Mouse (Mus musculus) kidney, postnatal 0 days (tissue): ENCODE data around the gene Gm5294. TPM values are rescaled to one million over a fixed set of nuclear protein-coding genes. Genes with fewer than 3 reads are reported as not detected.

Source experiments
- ATAC-seq: fragments of 200-750 bp; cut with Nextera tagmentation; replicated peaks from 2 replicates; pipeline ENCODE4 v1.8.0; 2017; ENCODE audit warnings: low read depth, moderate number of reproducible peaks, moderate TSS enrichment, moderate library complexity; ENCODE audit not compliant: low FRiP score
- DNase-seq: peaks from one replicate; pipeline ENCODE4 v3.0.0-alpha.2; 2016; ENCODE audit warnings: low spot score
- H3K27ac ChIP-seq: fragments of 300-500 bp; sonication (generic); 2 replicates; pipeline ENCODE4 v1.5.1; 2014; ENCODE audit warnings: mild to moderate bottlenecking
- H3K27me3 ChIP-seq: fragments of 300-500 bp; sonication (generic); 2 replicates; pipeline ENCODE4 v1.6.1; 2014; ENCODE audit warnings: low read length, mixed read lengths; ENCODE audit not compliant: insufficient read depth
- H3K36me3 ChIP-seq: fragments of 300-500 bp; sonication (generic); 2 replicates; pipeline ENCODE4 v1.6.1; 2014; ENCODE audit warnings: low read length, mixed read lengths; ENCODE audit not compliant: insufficient read depth
- H3K4me1 ChIP-seq: fragments of 300-500 bp; sonication (generic); replicated peaks from 2 replicates; pipeline ENCODE4 v1.6.1; 2014; ENCODE audit warnings: antibody characterized with exemption, low read length, mixed read lengths; ENCODE audit not compliant: insufficient read depth
- H3K4me2 ChIP-seq: fragments of 300-500 bp; sonication (generic); 2 replicates; pipeline ENCODE4 v1.6.1; 2014; ENCODE audit warnings: mild to moderate bottlenecking, low read length, moderate library complexity, mixed read lengths
- H3K4me3 ChIP-seq: fragments of 300-500 bp; sonication (generic); replicated peaks from 2 replicates; pipeline ENCODE4 v1.5.1; 2014; ENCODE audit warnings: low read depth, low read length
- H3K9ac ChIP-seq: fragments of 300-500 bp; sonication (generic); 2 replicates; pipeline ENCODE4 v1.6.1; 2014; ENCODE audit warnings: low read depth, low read length
- H3K9me3 ChIP-seq: fragments of 300-500 bp; sonication (generic); replicated peaks from 2 replicates; pipeline ENCODE4 v1.6.1; 2016; ENCODE audit warnings: low read length, inconsistent platforms, mixed read lengths
- CTCF ChIP-seq: IDR thresholded peaks from 2 replicates; pipeline ENCODE4 v1.5.1; 2016; ENCODE audit warnings: antibody characterized with exemption, low read depth, mild to moderate bottlenecking, moderate library complexity
- WGBS: fragments of 180-500 bp; shearing (Covaris S2); extraction: QIAGEN DNeasy Blood & Tissue Kit; methylation state at CpG from one replicate; pipeline ENCODE4 v1.1.7; 2014; 5-methylcytosine and 5-hydroxymethylcytosine counted together
- polyA plus RNA-seq: library from polyadenylated mRNA; unstranded; fragments of >200 nt; fragmentation: Nextera tagmentation; extraction: Ambion mirVana; gene quantifications from 2 replicates; pipeline ENCODE4 v1.2.1, GENCODE M21; 2015

Gene Gm5294
- polyA plus RNA-seq, 1 experiment from 2014 or later: not detected

- Histone ChIP-seq H3K27me3 (no peaks in the 10 kb centered on the region), H3K27ac (no peak overlapping the region), H3K4me1 (no peaks in the 10 kb centered on the region), H3K4me3 (no peak overlapping the region), H3K9me3 (no peaks in the 10 kb centered on the region), H3K4me2 (no peak overlapping the region), H3K36me3 (no peaks in the 10 kb centered on the region), H3K9ac (no peak overlapping the region)
- no peak for TF ChIP-seq CTCF
- no peak for ATAC-seq
- WGBS: 66% methylated on average over 4 of the region's 4 CpGs
- DNase-seq: no peak
Observed at GRCm38 (mm10) chr5:138865637-138866036, 45.8 kb downstream of the Gm5294 start.

Other genes starting within 250 kb of the Gm5294 start
- 57.8 and 59.8 TPM in 2 replicates for gene Zfp68, start 200.3 kb upstream of the Gm5294 start, polyA plus RNA-seq
- gene A430033K04Rik, start 197.2 kb upstream of the Gm5294 start, polyA plus RNA-seq: 6.4 and 8.1 TPM in 2 replicates
- 27.3 and 27.6 TPM in 2 replicates for gene Fam20c, start 65.6 kb upstream of the Gm5294 start, polyA plus RNA-seq
- 75.2 and 77.7 TPM in 2 replicates for gene Pdgfa, start 177.3 kb downstream of the Gm5294 start, polyA plus RNA-seq